Mouse (Mus musculus) liver, embryonic 14.5 days (tissue): ENCODE results near the gene Adamts17. TPM values are rescaled to one million over a fixed set of nuclear protein-coding genes. Genes with fewer than 3 reads are reported as not detected.

Source experiments
- ATAC-seq: fragments of 200-750 bp; cut with Nextera tagmentation; 2 replicates; pipeline ENCODE4 v1.8.0; 2017; ENCODE audit warnings: moderate number of reproducible peaks, mild to moderate bottlenecking, moderate library complexity; ENCODE audit not compliant: insufficient read depth
- DNase-seq, 3 experiments: peaks; one replicate each; pipeline ENCODE4 v3.0.0-alpha.2; 2012 to 2013; ENCODE audit warnings: low read depth in 3 of 3, low spot score in 3 of 3
- H3K27ac ChIP-seq: fragments of 300-500 bp; sonication (generic); 2 replicates; pipeline ENCODE4 v1.5.1; 2014; ENCODE audit warnings: moderate library complexity, mild to moderate bottlenecking, control low read depth, inconsistent platforms
- H3K27me3 ChIP-seq: fragments of 300-500 bp; sonication (generic); 2 replicates; pipeline ENCODE4 v1.6.1; 2014; ENCODE audit warnings: mild to moderate bottlenecking, low read length, moderate library complexity; ENCODE audit not compliant: control insufficient read depth, insufficient read depth
- H3K36me3 ChIP-seq: fragments of 300-500 bp; sonication (generic); replicated peaks from 2 replicates; pipeline ENCODE4 v1.6.1; 2014; ENCODE audit warnings: low read depth; ENCODE audit not compliant: control insufficient read depth, insufficient read depth
- H3K4me1 ChIP-seq, 2 experiments: fragments of 200-500 bp in 1 of 2; fragments of 300-500 bp in 1 of 2; sonication (generic) in 1 of 2; replicated peaks; 2 replicates each; pipeline ENCODE4 v1.6.1; 2012 to 2014; ENCODE audit warnings: antibody characterized with exemption in 1 of 2, inconsistent platforms in 1 of 2, low read length in 1 of 2; ENCODE audit not compliant: control insufficient read depth in 2 of 2, insufficient read depth in 2 of 2
- H3K4me2 ChIP-seq: fragments of 300-500 bp; sonication (generic); 2 replicates; pipeline ENCODE4 v1.6.1; 2014; ENCODE audit warnings: low read depth, mild to moderate bottlenecking, control low read depth, moderate library complexity
- H3K4me3 ChIP-seq, 2 experiments: fragments of 200-500 bp in 1 of 2; fragments of 300-500 bp in 1 of 2; sonication (generic) in 1 of 2; 2 replicates each; pipeline ENCODE4 v1.5.1; 2012 to 2014; ENCODE audit warnings: low read depth in 2 of 2, low read length in 2 of 2, mild to moderate bottlenecking in 2 of 2, control low read depth in 1 of 2, inconsistent platforms in 1 of 2, moderate library complexity in 1 of 2; ENCODE audit not compliant: insufficient read depth in 1 of 2
- H3K9ac ChIP-seq: fragments of 300-500 bp; sonication (generic); replicated peaks from 2 replicates; pipeline ENCODE4 v1.6.1; 2014; ENCODE audit warnings: mild to moderate bottlenecking, control low read depth, moderate library complexity
- H3K9me3 ChIP-seq: fragments of 300-500 bp; sonication (generic); 2 replicates; pipeline ENCODE4 v1.6.1; 2016; ENCODE audit warnings: low read length, mixed read lengths; ENCODE audit not compliant: control insufficient read depth
- CTCF ChIP-seq: IDR thresholded peaks from 2 replicates; pipeline ENCODE4 v1.5.1; 2016; ENCODE audit warnings: antibody characterized with exemption, low read depth, control low read depth
- EP300 ChIP-seq: IDR thresholded peaks from 2 replicates; pipeline ENCODE4 v1.6.1; 2016; ENCODE audit warnings: antibody characterized with exemption, low read depth
- WGBS: fragments of 180-500 bp; shearing (Covaris S2); extraction: QIAGEN DNeasy Blood & Tissue Kit; methylation state at CpG from one replicate; pipeline ENCODE4 v1.1.7; 2014; ENCODE audit not compliant: insufficient replicate concordance; 5-methylcytosine and 5-hydroxymethylcytosine counted together
- polyA plus RNA-seq, 2 experiments: library from polyadenylated mRNA; depleted of rRNA in 1 of 2; stranded (reverse) in 1 of 2; unstranded in 1 of 2; fragments of >200 nt; fragmentation: Nextera tagmentation in 1 of 2; extraction: Ambion mirVana in 1 of 2; gene quantifications; 2 replicates each; pipeline versions ENCODE4 v1.2.1 to v1.2.3; 2012 to 2014

The Adamts17 gene
- polyA plus RNA-seq, 2 experiments, result 0.15 TPM; not detected in 1

- Histone ChIP-seq H3K9me3 (no peaks in the 10 kb centered on the region), H3K4me3 (no peak overlapping the region), H3K4me2 (no peak overlapping the region), H3K36me3 (no peaks in the 10 kb centered on the region), H3K27ac (no peak overlapping the region), H3K4me1 (no peaks in the 10 kb centered on the region), H3K9ac (no peak overlapping the region), H3K27me3 (no peaks in the 10 kb centered on the region)
- WGBS, result 64% methylated on average over 5 of the region's 5 CpGs
- no peak for TF ChIP-seq EP300
- no peak for TF ChIP-seq CTCF
- ATAC-seq, result no peak
- no peak for DNase-seq
These were observed 197.3 kb downstream of the Adamts17 start for GRCm38 (mm10) chr7:67036502-67037485.

- ATAC-seq (no peak), DNase-seq (no peak)
- 54% methylated on average over 4 of the region's 4 CpGs for WGBS
- H3K36me3 ChIP-seq, result no peaks in the 10 kb centered on the region
- no peak overlapping the region for H3K4me3 ChIP-seq
- no peaks in the 10 kb centered on the region for H3K27me3 ChIP-seq
- H3K4me2 ChIP-seq, result no peak overlapping the region
- H3K27ac ChIP-seq, result no peak overlapping the region
- H3K9ac ChIP-seq, result no peak overlapping the region
- TF ChIP-seq EP300, result no peak
- TF ChIP-seq CTCF, result no peak
- no peaks in the 10 kb centered on the region for H3K4me1 ChIP-seq
- no peaks in the 10 kb centered on the region for H3K9me3 ChIP-seq
These were observed 198.4 kb downstream of the Adamts17 start for GRCm38 (mm10) chr7:67037726-67038520.

GRCm38 (mm10) chr7:67039143-67039542, 199.6 kb downstream of the Adamts17 start:
- DNase-seq, result no peak
- TF ChIP-seq EP300 (no peak), CTCF (no peak)
- ATAC-seq, result no peak
- Histone ChIP-seq H3K27me3 (no peaks in the 10 kb centered on the region), H3K9ac (no peak overlapping the region), H3K9me3 (no peaks in the 10 kb centered on the region), H3K27ac (no peak overlapping the region), H3K36me3 (no peaks in the 10 kb centered on the region), H3K4me2 (no peak overlapping the region), H3K4me3 (no peak overlapping the region), H3K4me1 (no peaks in the 10 kb centered on the region)
- 48% methylated on average over 3 of the region's 3 CpGs for WGBS

GRCm38 (mm10) chr7:67039861-67040260, 200.3 kb downstream of the Adamts17 start:
- no peak for TF ChIP-seq CTCF
- no peaks in the 10 kb centered on the region for H3K9me3 ChIP-seq
- no peak overlapping the region for H3K9ac ChIP-seq
- H3K27ac ChIP-seq, result no peak overlapping the region
- H3K27me3 ChIP-seq, result no peaks in the 10 kb centered on the region
- DNase-seq (no peak), ATAC-seq (no peak)
- 59% methylated on average over 8 of the region's 8 CpGs for WGBS
- no peak overlapping the region for H3K4me2 ChIP-seq
- H3K4me1 ChIP-seq, result no peaks in the 10 kb centered on the region
- H3K4me3 ChIP-seq, result no peak overlapping the region
- no peaks in the 10 kb centered on the region for H3K36me3 ChIP-seq

- Histone ChIP-seq H3K4me3 (no peak overlapping the region), H3K4me1 (no peaks in the 10 kb centered on the region), H3K9me3 (no peaks in the 10 kb centered on the region), H3K4me2 (no peak overlapping the region), H3K27ac (no peak overlapping the region), H3K36me3 (no peaks in the 10 kb centered on the region), H3K27me3 (no peaks in the 10 kb centered on the region), H3K9ac (no peak overlapping the region)
- DNase-seq (no peak), ATAC-seq (no peak)
- TF ChIP-seq CTCF, result no peak
- no peak for TF ChIP-seq EP300
- 56% methylated on average over 3 of the region's 3 CpGs for WGBS
These were observed 202.2 kb downstream of the Adamts17 start for GRCm38 (mm10) chr7:67041685-67042084.
